Mouse (Mus musculus): ENCODE data around the gene Sh2b2. TPM values are rescaled to one million over a fixed set of nuclear protein-coding genes. Genes with fewer than 3 reads are reported as not detected.

Sh2b2 gene
- polyA plus RNA-seq, 1 experiment from 2014 or later: 11.8 TPM

Other genes starting within 250 kb of the Sh2b2 start
- gene Upk3b, start 208.1 kb downstream of the Sh2b2 start, polyA plus RNA-seq (2014; fragmentation: Nextera tagmentation; extraction: Ambion mirVana): not detected in 2 replicates
- gene Upk3bl, start 192.1 kb downstream of the Sh2b2 start, polyA plus RNA-seq (2014; fragmentation: Nextera tagmentation; extraction: Ambion mirVana): 0.29 and 0.88 TPM in 2 replicates
- gene Rasa4, start 162.6 kb downstream of the Sh2b2 start, polyA plus RNA-seq (2014; fragmentation: Nextera tagmentation; extraction: Ambion mirVana): 5.9 and 6.9 TPM in 2 replicates
- 257 and 265 TPM in 2 replicates for gene Polr2j, start 129.9 kb downstream of the Sh2b2 start, polyA plus RNA-seq (2014; fragmentation: Nextera tagmentation; extraction: Ambion mirVana)
- 36.0 and 40.9 TPM in 2 replicates for gene Lrwd1, start 110.5 kb downstream of the Sh2b2 start, polyA plus RNA-seq (2014; fragmentation: Nextera tagmentation; extraction: Ambion mirVana)
- gene Alkbh4, start 110.4 kb downstream of the Sh2b2 start, polyA plus RNA-seq (2014; fragmentation: Nextera tagmentation; extraction: Ambion mirVana): 15.7 and 18.9 TPM in 2 replicates
- 7.5 and 8.5 TPM in 2 replicates for gene Orai2, start 75.8 kb downstream of the Sh2b2 start, polyA plus RNA-seq (2014; fragmentation: Nextera tagmentation; extraction: Ambion mirVana)
- 74.2 and 87.6 TPM in 2 replicates for gene Prkrip1, start 47.6 kb downstream of the Sh2b2 start, polyA plus RNA-seq (2014; fragmentation: Nextera tagmentation; extraction: Ambion mirVana)

Data from midbrain, embryonic 11.5 days (tissue).